Mouse (Mus musculus): ENCODE results near the gene Cldn14.
"Not testable (repeated sequence)": the region's sequence is repeated elsewhere in the genome, so short reads cannot be mapped to it uniquely, and the experiment has no call there.

The Cldn14 gene

GRCm38 (mm10) chr16:94009356-94009755 is 719 bp upstream of the Cldn14 start:
- DNase-seq (ENCODE audit: low spot score in 2 of 2) = no peak

GRCm38 (mm10) chr16:94006706-94007665 is 1.7 kb downstream of the Cldn14 start:
- DNase-seq (ENCODE audit: low spot score in 2 of 2) = no peak

- DNase-seq (ENCODE audit: low spot score in 2 of 2) = no peak
Observed at GRCm38 (mm10) chr16:94003478-94003877, 5.2 kb downstream of the Cldn14 start.

DNA sequence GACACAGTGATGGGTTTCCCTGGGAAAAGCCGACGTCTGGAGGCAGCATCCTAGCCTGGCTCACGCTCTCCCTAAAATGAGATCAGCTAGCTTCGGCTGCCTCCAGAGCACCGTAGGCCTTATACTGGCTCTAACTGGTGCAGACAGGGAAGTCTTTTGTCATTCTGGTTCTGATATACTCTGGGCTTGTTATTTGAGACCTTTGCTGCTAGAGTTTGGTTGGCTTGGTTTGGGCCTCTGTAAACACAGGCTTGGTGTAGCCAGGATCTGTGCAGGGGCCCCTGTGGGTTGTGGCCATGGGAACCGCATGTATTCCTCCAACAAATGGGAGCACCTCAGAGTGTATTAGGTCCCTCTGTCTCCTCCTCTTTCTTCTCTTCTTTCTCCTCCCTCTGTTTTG is 7.3 kb downstream of the Cldn14 start:
- no peak for DNase-seq (ENCODE audit: low spot score in 2 of 2)

- DNase-seq (ENCODE audit: low spot score in 2 of 2) = no peak
Observed at GRCm38 (mm10) chr16:93998895-93999294, 9.7 kb downstream of the Cldn14 start.

DNA sequence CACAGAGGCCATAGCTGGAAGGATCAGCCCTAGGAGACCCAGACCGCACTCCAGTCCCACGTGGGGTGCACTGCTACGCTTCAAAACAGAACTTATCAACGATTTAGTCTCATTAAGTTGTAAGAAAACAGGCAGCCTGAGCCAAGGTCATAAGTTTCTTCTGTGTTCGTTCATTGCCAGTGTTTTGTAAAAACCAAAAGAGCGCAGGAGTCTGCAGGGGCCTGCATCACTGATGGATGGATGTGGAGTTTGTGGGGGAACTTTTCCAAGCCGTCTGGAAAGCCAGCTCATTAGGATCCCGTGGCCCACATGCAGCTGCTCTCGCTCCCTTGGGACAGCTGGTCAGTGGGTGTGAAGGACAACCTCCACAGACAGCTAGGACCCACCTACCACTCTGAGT is 25.1 kb downstream of the Cldn14 start:
- DNase-seq (ENCODE audit: low spot score in 2 of 2) = peak; percentile 49 to 68

GRCm38 (mm10) chr16:93982341-93982740 is 26.3 kb downstream of the Cldn14 start:
- DNase-seq (ENCODE audit: low spot score in 2 of 2) = no peak

- no peak for DNase-seq (ENCODE audit: low spot score in 2 of 2)
Observed at GRCm38 (mm10) chr16:93981190-93981841, 27.3 kb downstream of the Cldn14 start.

DNA sequence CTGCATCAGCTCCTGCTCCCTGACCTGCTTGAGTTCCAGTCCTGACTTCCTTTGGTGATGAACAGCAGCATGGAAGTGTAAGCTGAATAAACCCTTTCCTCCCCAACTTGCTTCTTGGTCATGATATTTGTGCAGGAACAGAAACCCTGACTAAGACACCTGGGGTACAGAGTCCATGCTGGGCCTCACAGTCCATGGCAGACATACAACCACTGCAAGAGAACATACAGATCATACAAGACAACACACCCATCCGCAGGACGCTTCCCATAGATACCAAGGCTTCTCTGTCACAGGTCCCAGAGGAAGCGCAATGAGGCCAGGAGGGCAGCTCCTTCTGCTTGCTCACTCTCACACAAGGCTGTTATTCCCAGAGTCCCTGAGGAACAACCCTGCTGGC is 28.3 kb downstream of the Cldn14 start:
- not testable (repeated sequence) for DNase-seq (ENCODE audit: low spot score in 2 of 2)

DNA sequence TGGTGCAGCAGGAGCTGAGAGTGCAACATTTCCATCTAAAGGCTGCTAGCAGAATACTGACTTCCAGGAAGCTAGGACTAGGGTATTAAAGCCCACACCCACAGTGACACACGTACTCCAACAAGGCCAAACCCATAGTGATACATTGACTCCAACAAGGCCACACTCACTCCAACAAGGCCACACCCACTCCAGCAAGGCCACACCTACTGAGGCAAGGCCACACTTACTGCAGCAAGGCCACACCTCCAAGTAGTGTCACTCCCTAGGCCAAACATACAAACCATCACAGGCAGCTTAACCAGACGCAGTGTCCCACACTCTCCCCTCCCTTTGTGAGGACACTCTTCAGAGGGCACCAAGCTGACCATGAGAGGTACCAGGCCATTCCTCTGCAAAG is 29.3 kb downstream of the Cldn14 start:
- DNase-seq (ENCODE audit: low spot score in 2 of 2) = no peak

DNA sequence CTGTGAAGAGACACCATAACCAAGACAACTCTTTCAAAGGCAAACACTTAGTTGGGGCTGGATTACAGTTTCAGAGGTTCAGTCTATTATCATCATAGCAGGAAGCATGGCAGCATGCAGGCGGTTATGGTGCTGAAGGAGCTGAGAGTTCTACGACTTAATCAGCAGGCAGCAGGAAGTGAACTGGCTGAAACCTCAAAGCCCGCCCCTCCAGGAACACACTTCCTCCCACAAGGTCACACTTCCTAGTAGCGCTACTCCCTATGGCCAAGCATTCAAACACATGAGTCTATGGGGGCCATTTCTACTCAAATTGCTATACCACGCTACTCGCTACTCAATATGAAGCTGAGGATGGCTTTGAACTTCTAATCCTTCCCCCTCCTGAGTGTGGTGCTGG is 31.1 kb downstream of the Cldn14 start:
- DNase-seq (ENCODE audit: low spot score in 2 of 2) = no peak

- DNase-seq (ENCODE audit: low spot score in 2 of 2) = no peak
Observed at GRCm38 (mm10) chr16:93976907-93977306, 31.7 kb downstream of the Cldn14 start.

DNA sequence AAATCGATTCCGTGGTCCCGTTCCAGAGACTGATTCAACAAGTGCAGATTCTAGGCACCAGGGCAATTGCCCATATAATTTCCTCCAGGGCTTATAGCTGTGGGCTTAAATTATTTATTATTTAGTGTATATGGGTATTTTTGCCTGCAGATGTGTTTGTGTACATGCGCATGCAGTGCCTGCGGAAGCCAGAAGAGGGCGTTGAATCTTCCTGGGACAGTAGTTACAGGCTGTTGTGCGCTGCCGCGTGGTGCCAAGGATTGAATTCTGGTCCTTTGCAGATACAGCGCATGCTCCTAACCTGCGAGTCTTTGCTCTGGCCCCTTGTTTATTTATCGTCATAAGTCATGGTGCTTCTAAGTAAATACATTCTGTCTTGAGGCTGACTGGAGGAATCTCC is 33.2 kb downstream of the Cldn14 start:
- no peak for DNase-seq (ENCODE audit: low spot score in 2 of 2)

- DNase-seq (ENCODE audit: low spot score in 2 of 2) = no peak
Observed at GRCm38 (mm10) chr16:93974278-93974677, 34.4 kb downstream of the Cldn14 start.

- DNase-seq (ENCODE audit: low spot score in 2 of 2) = no peak
Observed at GRCm38 (mm10) chr16:93973554-93973953, 35.1 kb downstream of the Cldn14 start.

DNA sequence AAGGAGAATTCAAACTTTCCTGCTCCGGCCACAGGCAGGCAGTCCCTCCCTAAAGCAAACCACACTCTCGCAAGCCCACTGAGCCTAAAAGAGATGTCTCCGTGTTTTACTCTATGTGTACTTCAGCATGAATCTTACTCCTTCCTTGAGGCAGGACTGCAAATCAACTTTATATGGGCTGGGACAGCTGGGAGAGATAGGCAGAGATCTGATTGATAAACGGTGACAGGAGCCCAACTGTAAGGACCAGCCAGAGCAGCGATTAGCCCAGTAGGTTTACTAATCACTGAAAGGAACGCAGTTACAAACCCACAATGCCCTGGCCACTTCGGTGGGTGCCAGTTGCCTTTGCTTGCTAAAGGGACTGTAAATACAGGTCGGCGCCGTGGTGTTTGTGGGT is 35.5 kb downstream of the Cldn14 start:
- no peak for DNase-seq (ENCODE audit: low spot score in 2 of 2)

- no peak for DNase-seq (ENCODE audit: low spot score in 2 of 2)
Observed at GRCm38 (mm10) chr16:93971046-93971445, 37.6 kb downstream of the Cldn14 start.

GRCm38 (mm10) chr16:93967893-93968292 is 40.7 kb downstream of the Cldn14 start:
- no peak for DNase-seq (ENCODE audit: low spot score in 2 of 2)

- DNase-seq (ENCODE audit: low spot score in 2 of 2) = no peak
Observed at GRCm38 (mm10) chr16:93962283-93962682, 46.4 kb downstream of the Cldn14 start.

DNA sequence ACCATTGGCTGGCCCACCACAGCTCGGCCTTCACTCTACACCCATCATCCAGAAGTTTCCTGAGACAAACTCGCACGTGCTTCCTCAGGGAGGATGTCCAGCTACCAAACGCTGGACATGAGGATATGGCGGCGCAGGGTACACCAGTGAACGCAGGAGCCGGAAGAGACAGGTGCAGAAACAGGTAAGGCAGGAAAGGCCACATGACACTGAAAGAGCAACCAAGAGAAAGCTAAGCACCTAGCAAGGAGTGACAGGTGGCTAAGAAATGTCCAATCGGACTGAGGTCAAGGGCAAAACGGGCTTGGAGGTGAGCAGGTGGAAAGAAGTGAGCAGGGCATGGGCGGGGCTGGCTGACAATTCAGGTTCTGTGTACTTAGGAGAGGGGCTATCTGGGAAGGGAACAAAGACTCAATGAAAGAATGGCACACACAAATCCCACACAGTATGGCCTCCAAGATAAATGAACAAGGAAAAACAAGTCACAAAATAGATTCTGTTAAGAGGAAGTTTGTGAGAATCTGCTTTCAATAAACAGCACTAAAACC is 47.5 kb downstream of the Cldn14 start:
- no peak for DNase-seq (ENCODE audit: low spot score in 2 of 2)

GRCm38 (mm10) chr16:93960495-93960894 is 48.1 kb downstream of the Cldn14 start:
- no peak for DNase-seq (ENCODE audit: low spot score in 2 of 2)

GRCm38 (mm10) chr16:93957402-93957801 is 51.2 kb downstream of the Cldn14 start:
- no peak for DNase-seq (ENCODE audit: low spot score in 2 of 2)

GRCm38 (mm10) chr16:93956986-93957385 is 51.7 kb downstream of the Cldn14 start:
- no peak for DNase-seq (ENCODE audit: low spot score in 2 of 2)

Measured in right cerebral cortex, postnatal 10 days (tissue).